Mouse (Mus musculus): Measurements from ENCODE around the gene Rnf215. TPM values are rescaled to one million over a fixed set of nuclear protein-coding genes. Genes with fewer than 3 reads are reported as not detected.
A peak's percentile ranks its signal among the peaks of the same experiment; 100 is the strongest.

Gene Rnf215
- polyA plus RNA-seq (2014; fragmentation: Nextera tagmentation; extraction: Ambion mirVana): 34.8 and 36.5 TPM in 2 replicates

GRCm38 (mm10) chr11:4134986-4135935 is at the start of gene Rnf215:
TSS of gene Rnf215 (plus strand) at chr11:4135202.
- Histone ChIP-seq H3K4me1 (ENCODE audit: control insufficient read depth, insufficient read depth, low read length) (peaks cover 4% of the 10 kb centered on the region), H3K4me3 (ENCODE audit: low read depth, low read length) (peak within 1 kb of the TSS; percentile 89), H3K27ac (replicated peaks; ENCODE audit: low read depth, low read length) (peak within 1 kb of the TSS; percentile 74), H3K36me3 (ENCODE audit: control insufficient read depth, insufficient read depth, low read length) (peaks cover 34% of the 10 kb centered on the region), H3K4me2 (ENCODE audit: low read depth, low read length) (peak within 1 kb of the TSS; percentile 89), H3K27me3 (replicated peaks; ENCODE audit: control insufficient read depth, insufficient read depth, low read length) (no peaks in the 10 kb centered on the region), H3K9ac (ENCODE audit: low read depth, low read length) (peak within 1 kb of the TSS; percentile 98), H3K9me3 (ENCODE audit: control insufficient read depth, low read length) (no peaks in the 10 kb centered on the region)
- ATAC-seq (ENCODE audit: low read depth) (peak; percentile 92), DNase-seq (ENCODE audit: low spot score) (peak; percentile 95)
- WGBS: 4% methylated on average over 31 of the region's 66 CpGs

GRCm38 (mm10) chr11:4086246-4086645 is 48.8 kb upstream of the Rnf215 start:
- no peaks in the 10 kb centered on the region for H3K4me1 ChIP-seq (ENCODE audit: control insufficient read depth, insufficient read depth, low read length)
- WGBS: 43% methylated on average over 1 of the region's 1 CpGs
- H3K4me3 ChIP-seq (ENCODE audit: low read depth, low read length): no peak overlapping the region
- no peak overlapping the region for H3K4me2 ChIP-seq (ENCODE audit: low read depth, low read length)
- ATAC-seq (ENCODE audit: low read depth): no peak
- H3K9me3 ChIP-seq (ENCODE audit: control insufficient read depth, low read length): peaks cover 4% of the 10 kb centered on the region; the same call in 1 of the 2 replicates
- DNase-seq (ENCODE audit: low spot score): no peak
- H3K27ac ChIP-seq (replicated peaks; ENCODE audit: low read depth, low read length): no peak overlapping the region
- no peaks in the 10 kb centered on the region for H3K36me3 ChIP-seq (ENCODE audit: control insufficient read depth, insufficient read depth, low read length)
- no peak overlapping the region for H3K9ac ChIP-seq (ENCODE audit: low read depth, low read length)
- no peaks in the 10 kb centered on the region for H3K27me3 ChIP-seq (replicated peaks; ENCODE audit: control insufficient read depth, insufficient read depth, low read length)

GRCm38 (mm10) chr11:4087267-4087666 is 47.7 kb upstream of the Rnf215 start:
- ATAC-seq (ENCODE audit: low read depth): no peak
- H3K36me3 ChIP-seq (ENCODE audit: control insufficient read depth, insufficient read depth, low read length): no peaks in the 10 kb centered on the region
- 52% methylated on average over 2 of the region's 2 CpGs for WGBS
- H3K27ac ChIP-seq (replicated peaks; ENCODE audit: low read depth, low read length): no peak overlapping the region
- H3K9ac ChIP-seq (ENCODE audit: low read depth, low read length): no peak overlapping the region
- H3K4me3 ChIP-seq (ENCODE audit: low read depth, low read length): no peak overlapping the region
- no peaks in the 10 kb centered on the region for H3K27me3 ChIP-seq (replicated peaks; ENCODE audit: control insufficient read depth, insufficient read depth, low read length)
- H3K9me3 ChIP-seq (ENCODE audit: control insufficient read depth, low read length): peaks cover 4% of the 10 kb centered on the region; the same call in 1 of the 2 replicates
- no peak for DNase-seq (ENCODE audit: low spot score)
- H3K4me1 ChIP-seq (ENCODE audit: control insufficient read depth, insufficient read depth, low read length): no peaks in the 10 kb centered on the region
- no peak overlapping the region for H3K4me2 ChIP-seq (ENCODE audit: low read depth, low read length)

GRCm38 (mm10) chr11:4093459-4094377 is 41.3 kb upstream of the Rnf215 start:
- DNase-seq (ENCODE audit: low spot score) (no peak), ATAC-seq (ENCODE audit: low read depth) (no peak)
- peak overlapping the region; percentile 86; the same call in 1 of the 2 replicates for H3K4me2 ChIP-seq (ENCODE audit: low read depth, low read length)
- no peak overlapping the region for H3K27ac ChIP-seq (replicated peaks; ENCODE audit: low read depth, low read length)
- peaks cover 17% of the 10 kb centered on the region for H3K4me1 ChIP-seq (ENCODE audit: control insufficient read depth, insufficient read depth, low read length)
- no peaks in the 10 kb centered on the region for H3K27me3 ChIP-seq (replicated peaks; ENCODE audit: control insufficient read depth, insufficient read depth, low read length)
- no peaks in the 10 kb centered on the region for H3K36me3 ChIP-seq (ENCODE audit: control insufficient read depth, insufficient read depth, low read length)
- H3K4me3 ChIP-seq (ENCODE audit: low read depth, low read length): no peak overlapping the region
- 88% methylated on average over 18 of the region's 18 CpGs for WGBS
- H3K9me3 ChIP-seq (ENCODE audit: control insufficient read depth, low read length): peaks cover 4% of the 10 kb centered on the region; the same call in 1 of the 2 replicates
- H3K9ac ChIP-seq (ENCODE audit: low read depth, low read length): no peak overlapping the region

GRCm38 (mm10) chr11:4094378-4095170 is 40.4 kb upstream of the Rnf215 start:
- Histone ChIP-seq H3K4me3 (ENCODE audit: low read depth, low read length) (peak overlapping the region; percentile 57), H3K4me2 (ENCODE audit: low read depth, low read length) (peak overlapping the region; percentile 86), H3K9ac (ENCODE audit: low read depth, low read length) (peak overlapping the region; percentile 64), H3K27me3 (replicated peaks; ENCODE audit: control insufficient read depth, insufficient read depth, low read length) (no peaks in the 10 kb centered on the region), H3K9me3 (ENCODE audit: control insufficient read depth, low read length) (peaks cover 4% of the 10 kb centered on the region; the same call in 1 of the 2 replicates), H3K27ac (replicated peaks; ENCODE audit: low read depth, low read length) (no peak overlapping the region), H3K4me1 (ENCODE audit: control insufficient read depth, insufficient read depth, low read length) (peaks cover 17% of the 10 kb centered on the region), H3K36me3 (ENCODE audit: control insufficient read depth, insufficient read depth, low read length) (no peaks in the 10 kb centered on the region)
- ATAC-seq (ENCODE audit: low read depth): no peak
- 12% methylated on average over 20 of the region's 24 CpGs for WGBS
- peak; percentile 59 for DNase-seq (ENCODE audit: low spot score)

- peak; percentile 22; the same call in 1 of the 2 replicates for ATAC-seq (ENCODE audit: low read depth)
- 11% methylated on average over 23 of the region's 34 CpGs for WGBS
Measured at GRCm38 (mm10) chr11:4095171-4096053, 39.6 kb upstream of the Rnf215 start, which contains the start of gene Mtfp1. TSS of gene Mtfp1 (minus strand) at chr11:4095445.

More at GRCm38 (mm10) chr11:4095171-4096053, 39.6 kb upstream of the Rnf215 start, which contains the start of gene Mtfp1:
- peak; percentile 80 for DNase-seq (ENCODE audit: low spot score)
- Histone ChIP-seq H3K9ac (ENCODE audit: low read depth, low read length) (peak within 1 kb of the TSS; percentile 64), H3K36me3 (ENCODE audit: control insufficient read depth, insufficient read depth, low read length) (no peaks in the 10 kb centered on the region), H3K27me3 (replicated peaks; ENCODE audit: control insufficient read depth, insufficient read depth, low read length) (no peaks in the 10 kb centered on the region), H3K9me3 (ENCODE audit: control insufficient read depth, low read length) (peaks cover 4% of the 10 kb centered on the region; the same call in 1 of the 2 replicates), H3K4me3 (ENCODE audit: low read depth, low read length) (peak within 1 kb of the TSS; percentile 57), H3K4me2 (ENCODE audit: low read depth, low read length) (peak within 1 kb of the TSS; percentile 86), H3K4me1 (ENCODE audit: control insufficient read depth, insufficient read depth, low read length) (peaks cover 17% of the 10 kb centered on the region), H3K27ac (replicated peaks; ENCODE audit: low read depth, low read length) (peak within 1 kb of the TSS; percentile 80)
